Mouse (Mus musculus) olfactory bulb, adult 2 months (tissue): ENCODE data around the gene Msmb. TPM values are rescaled to one million over a fixed set of nuclear protein-coding genes. Genes with fewer than 3 reads are reported as not detected.

Source experiments
- H3K27ac ChIP-seq: fragments of 200-500 bp; 2 replicates; pipeline ENCODE4 v1.5.1; 2012; ENCODE audit warnings: low read depth, low read length; ENCODE audit not compliant: insufficient read depth
- H3K4me1 ChIP-seq: fragments of 200-500 bp; 2 replicates; pipeline ENCODE4 v1.6.1; 2012; ENCODE audit warnings: low read length; ENCODE audit not compliant: control insufficient read depth, insufficient read depth
- H3K4me3 ChIP-seq: fragments of 200-500 bp; 2 replicates; pipeline ENCODE4 v1.5.1; 2012; ENCODE audit warnings: mild to moderate bottlenecking, low read depth, low read length, moderate library complexity; ENCODE audit not compliant: insufficient read depth
- CTCF ChIP-seq: fragments of 200-500 bp; IDR thresholded peaks from 2 replicates; pipeline ENCODE4 v1.5.1; 2012; ENCODE audit warnings: low read depth, mild to moderate bottlenecking, low read length, moderate library complexity; ENCODE audit not compliant: insufficient read depth
- POLR2A ChIP-seq: fragments of 200-500 bp; IDR thresholded peaks from 2 replicates; pipeline ENCODE4 v1.6.1; 2012; ENCODE audit warnings: mild to moderate bottlenecking, low read depth, low read length, moderate library complexity; ENCODE audit not compliant: insufficient read depth
- WGBS: fragments of 180-500 bp; shearing (Covaris S2); methylation state at CpG from one replicate; pipeline ENCODE4 v1.1.7; 2018; 5-methylcytosine and 5-hydroxymethylcytosine counted together
- polyA plus RNA-seq: library from polyadenylated mRNA; stranded (reverse); fragments of >200 nt; gene quantifications from 2 replicates; pipeline ENCODE4 v1.2.4, GENCODE M21; 2012; ENCODE audit warnings: low replicate concordance; ENCODE audit not compliant: missing spikeins, insufficient read depth, insufficient read length

Gene Msmb
- polyA plus RNA-seq: not detected in 2 replicates

GRCm38 (mm10) chr14:32141723-32142122, at the start of gene Msmb:
TSS of gene Msmb (plus strand) at chr14:32142023.
- Histone ChIP-seq H3K4me3 (no peak within 1 kb of the TSS), H3K4me1 (no peaks in the 10 kb centered on the region), H3K27ac (no peak within 1 kb of the TSS)
- no peak for TF ChIP-seq CTCF
- no peak for TF ChIP-seq POLR2A
- 92% methylated on average over 5 of the region's 5 CpGs for WGBS

GRCm38 (mm10) chr14:32093018-32093417, 48.8 kb upstream of the Msmb start:
- TF ChIP-seq CTCF (no peak), POLR2A (no peak)
- H3K4me3 ChIP-seq: no peak overlapping the region
- WGBS: 83% methylated on average over 1 of the region's 1 CpGs
- H3K27ac ChIP-seq: no peak overlapping the region
- H3K4me1 ChIP-seq: no peaks in the 10 kb centered on the region

- WGBS: 89% methylated on average over 11 of the region's 11 CpGs
Measured at GRCm38 (mm10) chr14:32093500-32094117, 48.2 kb upstream of the Msmb start.

GRCm38 (mm10) chr14:32095646-32096045, 46.2 kb upstream of the Msmb start:
- no peak overlapping the region for H3K27ac ChIP-seq
- no peak for TF ChIP-seq CTCF
- H3K4me1 ChIP-seq: no peaks in the 10 kb centered on the region
- H3K4me3 ChIP-seq: no peak overlapping the region
- 77% methylated on average over 5 of the region's 5 CpGs for WGBS

More at GRCm38 (mm10) chr14:32093500-32094117, 48.2 kb upstream of the Msmb start:
- H3K27ac ChIP-seq: no peak overlapping the region
- TF ChIP-seq CTCF (no peak), POLR2A (no peak)
- no peaks in the 10 kb centered on the region for H3K4me1 ChIP-seq
- no peak overlapping the region for H3K4me3 ChIP-seq

- TF ChIP-seq POLR2A (no peak), CTCF (no peak)
- Histone ChIP-seq H3K27ac (no peak overlapping the region), H3K4me3 (no peak overlapping the region), H3K4me1 (no peaks in the 10 kb centered on the region)
- WGBS: 88% methylated on average over 5 of the region's 5 CpGs
Measured at GRCm38 (mm10) chr14:32096740-32097139, 45.1 kb upstream of the Msmb start.

- Histone ChIP-seq H3K27ac (no peak overlapping the region), H3K4me1 (no peaks in the 10 kb centered on the region), H3K4me3 (no peak overlapping the region)
- no peak for TF ChIP-seq POLR2A
- no peak for TF ChIP-seq CTCF
- WGBS: 95% methylated on average over 7 of the region's 7 CpGs
Measured at GRCm38 (mm10) chr14:32097691-32098090, 44.1 kb upstream of the Msmb start.

- no peak overlapping the region for H3K4me3 ChIP-seq
- no peak overlapping the region for H3K27ac ChIP-seq
- no peak for TF ChIP-seq CTCF
- TF ChIP-seq POLR2A: no peak
- H3K4me1 ChIP-seq: no peaks in the 10 kb centered on the region
- WGBS: 97% methylated on average over 3 of the region's 3 CpGs
Measured at GRCm38 (mm10) chr14:32098951-32099350, 42.9 kb upstream of the Msmb start.

- WGBS: 83% methylated on average over 4 of the region's 4 CpGs
- TF ChIP-seq POLR2A: no peak
- TF ChIP-seq CTCF: no peak
- Histone ChIP-seq H3K27ac (no peak overlapping the region), H3K4me1 (no peaks in the 10 kb centered on the region), H3K4me3 (no peak overlapping the region)
Measured at GRCm38 (mm10) chr14:32103556-32103955, 38.3 kb upstream of the Msmb start.

GRCm38 (mm10) chr14:32105663-32106062, 36.2 kb upstream of the Msmb start:
- H3K4me1 ChIP-seq: no peaks in the 10 kb centered on the region
- no peak overlapping the region for H3K4me3 ChIP-seq
- no peak overlapping the region for H3K27ac ChIP-seq
- TF ChIP-seq POLR2A (no peak), CTCF (no peak)
- 65% methylated on average over 7 of the region's 7 CpGs for WGBS
